Mouse (Mus musculus): ENCODE measurements around the gene Tmem229b. TPM values are rescaled to one million over a fixed set of nuclear protein-coding genes. Genes with fewer than 3 reads are reported as not detected.
"Not testable (repeated sequence)": the region's sequence is repeated elsewhere in the genome, so short reads cannot be mapped to it uniquely, and the experiment has no call there.

Tmem229b gene
- polyA plus RNA-seq, 1 experiment from 2014 or later = 37.7 TPM

DNA sequence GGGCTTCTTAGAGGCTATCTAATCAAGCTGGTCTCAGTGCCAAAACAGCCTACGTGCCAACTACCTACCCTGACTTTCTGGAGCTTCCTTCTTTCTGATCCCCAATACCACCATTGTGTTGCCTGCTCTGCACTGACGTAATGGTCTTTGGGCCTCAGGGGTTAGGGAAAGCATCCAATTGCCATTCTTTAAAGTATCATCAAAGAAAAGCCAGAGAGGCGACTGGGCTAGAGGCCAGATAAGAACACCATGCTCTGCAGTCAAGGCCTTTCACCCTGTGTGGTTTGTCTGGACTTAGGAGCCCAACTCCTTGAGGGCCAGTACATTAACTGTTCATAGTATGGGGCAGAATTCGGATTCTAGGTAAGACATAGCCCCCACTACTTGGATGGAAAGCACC lies 30.3 kb downstream of the Tmem229b start:
- DNase-seq (ENCODE audit: low spot score) = no peak
- H3K9ac ChIP-seq (ENCODE audit: low read length) = no peak overlapping the region
- peaks cover 7% of the 10 kb centered on the region; the same call in 1 of the 2 replicates for H3K36me3 ChIP-seq (ENCODE audit: control insufficient read depth, insufficient read depth, low read length)
- H3K4me3 ChIP-seq (ENCODE audit: low read depth, low read length) = no peak overlapping the region
- no peak overlapping the region for H3K27ac ChIP-seq (ENCODE audit: low read depth, low read length)
- H3K4me2 ChIP-seq (ENCODE audit: low read length) = no peak overlapping the region
- H3K27me3 ChIP-seq (replicated peaks; ENCODE audit: control insufficient read depth, insufficient read depth, low read length) = no peaks in the 10 kb centered on the region
- no peaks in the 10 kb centered on the region for H3K4me1 ChIP-seq (ENCODE audit: control insufficient read depth, insufficient read depth, low read length)
- 69% methylated on average over 4 of the region's 4 CpGs for WGBS
- no peaks in the 10 kb centered on the region for H3K9me3 ChIP-seq (replicated peaks; ENCODE audit: control insufficient read depth, low read length)
- no peak for ATAC-seq

DNA sequence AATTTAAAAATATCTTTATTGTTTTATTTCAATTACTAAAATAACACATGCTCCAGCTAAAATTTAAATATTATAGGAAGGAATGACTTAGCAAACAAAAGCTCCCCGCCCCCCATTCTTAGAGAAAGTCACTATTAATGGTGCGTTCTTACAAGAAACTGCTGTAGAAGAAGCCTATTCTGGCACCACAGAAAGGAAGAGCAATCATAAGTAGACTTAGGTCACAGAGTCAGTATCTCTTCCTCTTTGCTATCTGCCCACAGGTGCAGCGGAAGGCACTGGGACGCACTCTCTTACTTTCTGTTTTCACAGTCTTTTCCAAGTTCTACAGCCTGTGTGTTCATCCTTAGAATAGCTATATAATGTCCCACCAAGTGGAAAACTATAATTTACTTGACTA lies 31.6 kb downstream of the Tmem229b start:
- no peak overlapping the region for H3K27ac ChIP-seq (ENCODE audit: low read depth, low read length)
- DNase-seq (ENCODE audit: low spot score) (no peak), ATAC-seq (no peak)
- H3K4me3 ChIP-seq (ENCODE audit: low read depth, low read length) = no peak overlapping the region
- no peaks in the 10 kb centered on the region; the same call in 1 of the 2 replicates for H3K4me1 ChIP-seq (ENCODE audit: control insufficient read depth, insufficient read depth, low read length)
- H3K9me3 ChIP-seq (replicated peaks; ENCODE audit: control insufficient read depth, low read length) = no peaks in the 10 kb centered on the region
- WGBS = 95% methylated on average over 4 of the region's 4 CpGs
- peaks cover 9% of the 10 kb centered on the region; the same call in 1 of the 2 replicates for H3K36me3 ChIP-seq (ENCODE audit: control insufficient read depth, insufficient read depth, low read length)
- no peaks in the 10 kb centered on the region for H3K27me3 ChIP-seq (replicated peaks; ENCODE audit: control insufficient read depth, insufficient read depth, low read length)
- no peak overlapping the region for H3K9ac ChIP-seq (ENCODE audit: low read length)
- H3K4me2 ChIP-seq (ENCODE audit: low read length) = no peak overlapping the region

DNA sequence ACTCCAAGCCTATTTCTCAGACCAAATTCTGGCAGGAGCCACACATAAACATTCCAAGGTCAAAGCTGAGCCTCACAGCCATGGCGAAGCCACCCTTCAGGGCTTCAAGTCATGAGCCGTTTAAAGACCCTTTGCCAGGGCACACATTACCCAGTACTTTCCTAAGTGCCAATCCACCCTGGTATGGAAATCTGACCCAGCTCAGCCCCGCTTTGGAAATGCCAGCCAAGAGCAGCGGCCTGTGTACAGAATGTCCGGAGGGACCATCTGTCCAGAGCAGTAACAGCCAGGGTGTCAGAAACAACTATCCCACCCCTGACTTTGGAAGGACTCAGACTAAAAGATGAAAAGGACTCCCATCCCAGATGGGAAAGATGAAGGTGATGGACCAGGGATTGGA lies 32.7 kb downstream of the Tmem229b start:
- ATAC-seq (no peak), DNase-seq (ENCODE audit: low spot score) (no peak)
- Histone ChIP-seq H3K4me1 (ENCODE audit: control insufficient read depth, insufficient read depth, low read length) (no peaks in the 10 kb centered on the region; the same call in 1 of the 2 replicates), H3K27me3 (replicated peaks; ENCODE audit: control insufficient read depth, insufficient read depth, low read length) (no peaks in the 10 kb centered on the region), H3K9me3 (replicated peaks; ENCODE audit: control insufficient read depth, low read length) (no peaks in the 10 kb centered on the region), H3K4me3 (ENCODE audit: low read depth, low read length) (no peak overlapping the region), H3K27ac (ENCODE audit: low read depth, low read length) (no peak overlapping the region), H3K9ac (ENCODE audit: low read length) (no peak overlapping the region), H3K4me2 (ENCODE audit: low read length) (no peak overlapping the region), H3K36me3 (ENCODE audit: control insufficient read depth, insufficient read depth, low read length) (peaks cover 9% of the 10 kb centered on the region; the same call in 1 of the 2 replicates)
- 92% methylated on average over 5 of the region's 5 CpGs for WGBS

DNA sequence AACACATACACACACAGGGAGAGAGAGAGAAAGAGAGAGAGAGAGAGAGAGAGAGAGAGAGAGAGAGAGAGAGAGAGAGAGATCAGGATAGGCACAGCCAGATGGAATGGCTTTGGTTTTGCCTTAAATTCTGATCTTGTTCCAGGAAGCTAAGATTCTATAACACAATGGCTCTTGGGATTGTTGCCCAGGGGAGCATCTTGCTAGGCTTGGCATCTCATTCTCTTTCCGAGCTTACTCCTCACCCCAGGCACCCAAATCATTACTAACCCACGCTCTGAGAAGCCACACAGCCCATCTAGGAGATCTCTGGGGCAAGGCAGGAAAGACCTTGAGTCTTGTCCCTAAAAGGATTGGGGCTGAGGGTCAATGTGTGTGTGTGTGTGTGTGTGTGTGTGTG lies 33.6 kb downstream of the Tmem229b start:
- H3K9me3 ChIP-seq (replicated peaks; ENCODE audit: control insufficient read depth, low read length) = no peaks in the 10 kb centered on the region
- ATAC-seq (no peak), DNase-seq (ENCODE audit: low spot score) (no peak)
- H3K27me3 ChIP-seq (replicated peaks; ENCODE audit: control insufficient read depth, insufficient read depth, low read length) = no peaks in the 10 kb centered on the region
- H3K27ac ChIP-seq (ENCODE audit: low read depth, low read length) = no peak overlapping the region
- no peak overlapping the region for H3K4me3 ChIP-seq (ENCODE audit: low read depth, low read length)
- peaks cover 9% of the 10 kb centered on the region; the same call in 1 of the 2 replicates for H3K36me3 ChIP-seq (ENCODE audit: control insufficient read depth, insufficient read depth, low read length)
- H3K4me1 ChIP-seq (ENCODE audit: control insufficient read depth, insufficient read depth, low read length) = no peaks in the 10 kb centered on the region; the same call in 1 of the 2 replicates
- 88% methylated on average over 2 of the region's 2 CpGs for WGBS
- H3K9ac ChIP-seq (ENCODE audit: low read length) = no peak overlapping the region
- no peak overlapping the region for H3K4me2 ChIP-seq (ENCODE audit: low read length)

DNA sequence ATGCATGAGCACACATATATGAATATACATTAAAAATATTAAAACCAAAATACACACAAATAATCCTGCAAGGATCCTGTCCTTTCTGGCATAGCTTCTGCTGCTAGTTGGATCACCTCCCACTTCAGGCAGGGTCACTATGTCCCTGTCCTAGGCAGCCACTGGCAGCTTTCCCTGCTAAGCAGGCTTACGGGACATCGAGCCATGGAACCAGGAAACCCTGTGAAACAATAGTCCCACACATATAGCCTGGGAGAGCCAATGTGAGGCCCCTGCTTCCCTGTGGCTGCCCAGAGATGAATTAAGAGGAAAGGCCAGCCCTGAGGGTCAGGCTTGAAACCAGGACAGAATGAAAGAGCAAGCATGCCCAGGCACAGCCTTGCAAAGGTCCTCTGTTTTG lies 35.8 kb downstream of the Tmem229b start:
- no peaks in the 10 kb centered on the region; the same call in 1 of the 2 replicates for H3K4me1 ChIP-seq (ENCODE audit: control insufficient read depth, insufficient read depth, low read length)
- no peaks in the 10 kb centered on the region for H3K27me3 ChIP-seq (replicated peaks; ENCODE audit: control insufficient read depth, insufficient read depth, low read length)
- H3K36me3 ChIP-seq (ENCODE audit: control insufficient read depth, insufficient read depth, low read length) = peaks cover 19% of the 10 kb centered on the region; the same call in 1 of the 2 replicates
- no peak overlapping the region for H3K4me2 ChIP-seq (ENCODE audit: low read length)
- ATAC-seq = no peak
- WGBS = 64% methylated on average over 2 of the region's 2 CpGs
- no peak overlapping the region for H3K9ac ChIP-seq (ENCODE audit: low read length)
- DNase-seq (ENCODE audit: low spot score) = no peak
- no peak overlapping the region for H3K27ac ChIP-seq (ENCODE audit: low read depth, low read length)
- no peaks in the 10 kb centered on the region for H3K9me3 ChIP-seq (replicated peaks; ENCODE audit: control insufficient read depth, low read length)
- no peak overlapping the region for H3K4me3 ChIP-seq (ENCODE audit: low read depth, low read length)

DNA sequence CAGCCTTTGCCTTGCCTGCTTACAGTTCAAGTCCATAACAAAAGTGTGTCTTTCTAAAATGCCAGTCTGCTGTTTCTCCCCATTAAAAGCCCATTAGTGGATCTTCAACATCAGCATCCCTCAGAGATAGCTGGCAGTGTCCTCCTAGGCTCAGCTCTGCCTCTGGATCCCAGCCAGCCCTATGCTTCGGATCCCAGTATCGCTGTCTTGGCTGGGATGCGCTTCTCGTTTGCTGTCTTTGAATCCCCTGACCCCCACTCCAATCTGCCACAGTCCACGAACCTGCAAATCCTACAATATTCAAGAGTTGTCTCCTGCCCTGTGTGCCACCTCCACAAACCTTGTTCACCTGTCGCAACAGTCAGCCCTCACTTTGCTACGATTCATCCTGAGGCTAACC lies 36.7 kb downstream of the Tmem229b start:
- no peak for ATAC-seq
- no peak overlapping the region for H3K27ac ChIP-seq (ENCODE audit: low read depth, low read length)
- no peak overlapping the region for H3K9ac ChIP-seq (ENCODE audit: low read length)
- H3K4me3 ChIP-seq (ENCODE audit: low read depth, low read length) = no peak overlapping the region
- DNase-seq (ENCODE audit: low spot score) = no peak
- H3K27me3 ChIP-seq (replicated peaks; ENCODE audit: control insufficient read depth, insufficient read depth, low read length) = no peaks in the 10 kb centered on the region
- no peak overlapping the region for H3K4me2 ChIP-seq (ENCODE audit: low read length)
- peaks cover 19% of the 10 kb centered on the region; the same call in 1 of the 2 replicates for H3K36me3 ChIP-seq (ENCODE audit: control insufficient read depth, insufficient read depth, low read length)
- H3K9me3 ChIP-seq (replicated peaks; ENCODE audit: control insufficient read depth, low read length) = no peaks in the 10 kb centered on the region
- H3K4me1 ChIP-seq (ENCODE audit: control insufficient read depth, insufficient read depth, low read length) = no peaks in the 10 kb centered on the region; the same call in 1 of the 2 replicates
- 75% methylated on average over 7 of the region's 7 CpGs for WGBS

DNA sequence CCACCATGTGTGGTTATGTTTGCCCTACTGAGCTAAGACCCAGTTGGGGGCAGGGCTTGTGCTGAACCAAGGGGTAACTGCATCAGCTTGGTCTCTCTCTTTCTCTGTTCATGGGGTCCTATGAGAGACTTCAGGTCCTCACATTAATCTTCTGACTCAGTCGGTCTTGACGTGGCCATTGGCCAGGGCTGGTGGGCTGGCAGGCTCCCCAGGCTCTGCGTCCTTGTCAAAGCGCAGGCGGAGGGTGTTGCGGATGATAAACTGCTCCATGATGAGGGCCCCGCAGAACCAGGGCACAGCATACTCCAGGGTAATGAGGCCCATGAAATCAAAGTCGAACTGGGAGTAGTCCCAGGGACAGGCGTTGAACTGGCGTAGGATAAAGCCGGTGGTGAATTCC lies 42.9 kb downstream of the Tmem229b start:
- H3K27me3 ChIP-seq (replicated peaks; ENCODE audit: control insufficient read depth, insufficient read depth, low read length); ATAC-seq; H3K9ac ChIP-seq (ENCODE audit: low read length): not testable (repeated sequence)

DNA sequence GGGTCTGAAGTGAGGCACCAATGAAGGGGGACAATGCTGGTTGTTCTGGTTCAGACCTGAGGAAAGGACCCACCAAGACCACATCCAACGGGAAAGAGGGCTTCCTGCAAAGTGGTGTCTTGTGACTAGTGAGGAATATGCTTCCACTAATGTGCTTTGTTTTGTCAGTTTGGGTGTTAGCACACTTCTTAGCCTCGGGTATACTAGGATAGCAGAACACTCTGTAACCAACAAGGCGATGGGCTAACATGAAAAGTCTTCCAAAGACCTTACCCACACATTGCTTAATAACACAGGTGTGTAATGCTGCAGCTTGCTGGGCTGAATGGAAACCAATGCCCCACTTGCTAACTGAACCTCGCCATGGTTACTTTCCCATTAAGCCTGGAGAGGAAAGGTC lies 51.0 kb downstream of the Tmem229b start:
- ATAC-seq = no peak
- Histone ChIP-seq H3K9me3 (replicated peaks; ENCODE audit: control insufficient read depth, low read length) (peaks cover 5% of the 10 kb centered on the region; the same call in 1 of the 2 replicates), H3K27ac (ENCODE audit: low read depth, low read length) (no peak overlapping the region), H3K36me3 (ENCODE audit: control insufficient read depth, insufficient read depth, low read length) (0 out of 2 replicates have a peak, but pooled peaks cover 3% of the 10 kb centered on the region), H3K4me3 (ENCODE audit: low read depth, low read length) (no peak overlapping the region), H3K9ac (ENCODE audit: low read length) (no peak overlapping the region), H3K4me2 (ENCODE audit: low read length) (no peak overlapping the region), H3K4me1 (ENCODE audit: control insufficient read depth, insufficient read depth, low read length) (no peaks in the 10 kb centered on the region), H3K27me3 (replicated peaks; ENCODE audit: control insufficient read depth, insufficient read depth, low read length) (no peaks in the 10 kb centered on the region)
- WGBS = 92% methylated on average over 4 of the region's 4 CpGs
- no peak for DNase-seq (ENCODE audit: low spot score)

More for the DNA sequence above, 42.9 kb downstream of the Tmem229b start:
- DNase-seq (ENCODE audit: low spot score); H3K4me1 ChIP-seq (ENCODE audit: control insufficient read depth, insufficient read depth, low read length); H3K4me2 ChIP-seq (ENCODE audit: low read length); H3K4me3 ChIP-seq (ENCODE audit: low read depth, low read length); H3K9me3 ChIP-seq (replicated peaks; ENCODE audit: control insufficient read depth, low read length); H3K27ac ChIP-seq (ENCODE audit: low read depth, low read length): not testable (repeated sequence)
- H3K36me3 ChIP-seq (ENCODE audit: control insufficient read depth, insufficient read depth, low read length) = peaks cover 16% of the 10 kb centered on the region; the same call in 1 of the 2 replicates
- 95% methylated on average over 11 of the region's 11 CpGs for WGBS

DNA sequence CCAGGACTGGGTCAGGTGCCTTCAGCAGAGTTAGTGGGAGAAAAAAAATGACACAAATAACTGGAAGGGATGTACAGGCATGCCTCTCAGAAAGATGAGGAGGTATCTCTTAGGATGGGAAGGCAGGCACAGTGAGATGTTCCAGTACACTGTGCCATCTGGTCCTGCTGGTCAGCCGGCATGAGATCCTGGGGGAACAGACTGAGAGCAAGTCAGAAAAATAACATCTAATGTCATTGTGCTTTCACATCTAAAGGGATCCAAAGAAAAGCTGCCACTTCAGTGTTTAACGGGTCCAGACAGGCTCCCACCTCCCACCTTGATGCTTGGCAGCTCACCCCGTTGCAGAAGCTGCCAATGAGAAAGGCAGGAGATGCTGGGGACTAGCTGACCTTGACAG lies 54.9 kb downstream of the Tmem229b start:
- no peaks in the 10 kb centered on the region for H3K27me3 ChIP-seq (replicated peaks; ENCODE audit: control insufficient read depth, insufficient read depth, low read length)
- 57% methylated on average over 3 of the region's 3 CpGs for WGBS
- no peak overlapping the region for H3K4me2 ChIP-seq (ENCODE audit: low read length)
- no peaks in the 10 kb centered on the region for H3K4me1 ChIP-seq (ENCODE audit: control insufficient read depth, insufficient read depth, low read length)
- no peaks in the 10 kb centered on the region for H3K36me3 ChIP-seq (ENCODE audit: control insufficient read depth, insufficient read depth, low read length)
- no peak for DNase-seq (ENCODE audit: low spot score)
- no peak overlapping the region for H3K27ac ChIP-seq (ENCODE audit: low read depth, low read length)
- peaks cover 5% of the 10 kb centered on the region; the same call in 1 of the 2 replicates for H3K9me3 ChIP-seq (replicated peaks; ENCODE audit: control insufficient read depth, low read length)
- no peak overlapping the region for H3K9ac ChIP-seq (ENCODE audit: low read length)
- no peak overlapping the region for H3K4me3 ChIP-seq (ENCODE audit: low read depth, low read length)
- ATAC-seq = no peak
